Mouse (Mus musculus) mesoderm, embryonic 11.5 days (tissue): Measurements from ENCODE around the gene Fam19a5.

Experiments used
- DNase-seq: peaks from one replicate; pipeline ENCODE4 v3.0.0-alpha.2; 2012; ENCODE audit warnings: low read depth, low spot score

Fam19a5 gene

DNA sequence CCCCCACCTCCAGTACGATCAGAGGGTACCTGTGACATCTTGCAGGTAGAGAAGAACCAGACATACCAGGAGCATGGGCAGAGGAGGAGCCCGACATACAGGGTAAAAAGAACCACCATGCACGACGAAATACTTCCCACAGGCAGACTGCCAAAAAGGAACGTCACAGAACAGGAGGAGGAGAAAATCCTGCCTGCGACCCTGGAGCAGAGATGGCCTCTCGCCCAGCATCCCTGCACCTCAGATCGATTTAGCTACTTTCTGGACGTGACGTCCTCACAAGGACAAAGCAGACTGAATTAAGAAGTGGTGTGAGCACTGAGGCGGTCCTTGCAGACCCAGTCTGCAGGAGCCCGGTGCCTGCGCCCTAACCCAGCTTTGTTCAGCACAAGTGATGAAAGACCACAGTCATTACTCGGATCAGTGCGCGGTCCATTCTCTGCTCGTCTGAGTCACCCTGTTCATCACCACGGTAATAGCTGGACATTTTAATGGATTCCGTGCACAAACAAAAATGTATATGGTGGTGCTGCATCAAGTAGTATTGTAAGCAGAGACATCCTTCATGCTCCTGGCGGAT lies 182.6 kb downstream of the Fam19a5 start:
- DNase-seq = peak; percentile 11

GRCm38 (mm10) chr15:87736345-87736744 lies 192.2 kb downstream of the Fam19a5 start:
- DNase-seq = no peak

- no peak for DNase-seq
These were observed 211.4 kb downstream of the Fam19a5 start for GRCm38 (mm10) chr15:87755482-87755881.

DNA sequence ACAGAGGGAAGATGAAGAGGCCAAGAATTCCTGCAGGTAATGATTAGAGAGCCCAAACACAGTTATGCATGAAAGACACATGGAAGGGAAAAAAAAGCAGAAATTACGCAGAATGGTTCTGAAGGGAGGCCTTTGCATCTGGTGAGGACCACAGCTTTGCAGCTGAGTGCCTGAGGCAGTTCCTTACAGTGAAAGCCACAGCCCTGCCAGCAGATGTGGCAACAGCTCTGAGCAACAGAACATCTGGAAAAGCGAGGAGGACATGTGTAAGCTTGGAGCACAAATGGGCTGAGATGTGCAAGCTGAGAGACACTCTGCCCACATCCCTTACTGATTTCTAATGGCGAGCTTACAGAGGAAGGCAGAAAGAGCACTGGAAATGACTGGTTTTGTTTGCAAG lies 221.8 kb downstream of the Fam19a5 start:
- DNase-seq = no peak

GRCm38 (mm10) chr15:87773955-87774354 lies 229.9 kb downstream of the Fam19a5 start:
- DNase-seq = no peak

- DNase-seq = no peak
These were observed 239.2 kb downstream of the Fam19a5 start for GRCm38 (mm10) chr15:87783331-87783730.

DNA sequence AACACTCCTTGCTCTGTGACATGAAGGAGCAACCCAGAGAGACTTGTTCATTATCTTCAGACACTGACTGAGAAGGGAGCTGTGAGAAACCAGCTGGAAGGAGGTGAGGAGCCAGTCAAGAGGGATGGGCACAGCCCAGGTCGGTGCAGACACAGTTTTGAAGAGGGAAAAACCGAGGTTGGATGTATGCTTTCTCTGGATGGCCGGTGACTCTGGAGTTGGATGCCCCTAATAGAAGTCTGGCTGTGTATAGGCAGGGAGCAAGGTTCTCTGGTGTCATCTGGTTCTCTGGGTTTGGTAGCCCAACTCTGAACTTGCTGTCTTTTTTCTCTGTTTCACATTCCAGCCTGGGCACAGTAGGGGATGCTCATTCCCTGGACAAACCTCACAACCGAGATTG lies 245.6 kb downstream of the Fam19a5 start:
- no peak for DNase-seq

DNA sequence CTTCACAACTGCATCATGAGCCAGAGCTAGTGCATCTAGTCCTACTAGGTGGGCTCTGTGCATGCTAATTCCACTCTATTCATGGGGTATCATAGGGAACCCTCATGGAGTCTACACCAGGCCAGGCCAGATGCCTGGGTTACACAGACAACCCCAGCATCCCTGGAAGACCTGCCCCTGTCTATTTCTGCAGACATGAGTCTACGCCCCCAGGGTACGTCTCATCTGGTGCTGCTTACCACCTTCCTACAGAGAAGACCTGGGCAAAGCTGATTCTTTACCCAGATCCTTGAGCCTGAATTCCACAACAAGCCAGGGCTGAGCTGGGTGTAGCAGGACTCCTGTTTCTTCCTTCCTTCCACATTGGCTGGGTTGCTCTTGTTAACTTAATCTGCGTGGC lies 249.6 kb downstream of the Fam19a5 start:
- no peak for DNase-seq

DNA sequence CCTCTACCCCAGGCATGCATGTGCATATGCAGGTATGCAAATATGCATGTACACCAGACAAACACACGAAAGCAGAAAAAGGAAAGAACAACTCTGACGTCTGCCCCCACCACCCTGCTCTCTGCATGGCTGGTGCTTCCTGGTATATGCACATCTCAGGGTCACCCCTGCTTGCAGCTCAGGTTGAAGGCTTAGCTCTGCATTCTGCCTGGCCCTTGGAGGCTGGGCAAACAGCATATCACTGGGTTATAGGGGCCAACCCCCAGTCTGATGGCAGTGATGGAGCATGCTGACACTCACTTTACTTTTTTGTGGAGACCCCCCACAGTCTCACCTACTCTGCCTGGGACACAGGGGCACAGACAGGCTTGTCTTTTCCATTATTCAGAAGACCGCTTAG lies 252.5 kb downstream of the Fam19a5 start:
- DNase-seq = no peak
